Mouse (Mus musculus): ENCODE data around the gene Noxa1. TPM values are rescaled to one million over a fixed set of nuclear protein-coding genes. Genes with fewer than 3 reads are reported as not detected.

Gene Noxa1
- not detected in 2 replicates for total RNA-seq (2014; fragmentation: Nextera tagmentation)
- total RNA-seq (2017) = 1.1 TPM in 1 of 2 replicates, not detected in the other

DNA sequence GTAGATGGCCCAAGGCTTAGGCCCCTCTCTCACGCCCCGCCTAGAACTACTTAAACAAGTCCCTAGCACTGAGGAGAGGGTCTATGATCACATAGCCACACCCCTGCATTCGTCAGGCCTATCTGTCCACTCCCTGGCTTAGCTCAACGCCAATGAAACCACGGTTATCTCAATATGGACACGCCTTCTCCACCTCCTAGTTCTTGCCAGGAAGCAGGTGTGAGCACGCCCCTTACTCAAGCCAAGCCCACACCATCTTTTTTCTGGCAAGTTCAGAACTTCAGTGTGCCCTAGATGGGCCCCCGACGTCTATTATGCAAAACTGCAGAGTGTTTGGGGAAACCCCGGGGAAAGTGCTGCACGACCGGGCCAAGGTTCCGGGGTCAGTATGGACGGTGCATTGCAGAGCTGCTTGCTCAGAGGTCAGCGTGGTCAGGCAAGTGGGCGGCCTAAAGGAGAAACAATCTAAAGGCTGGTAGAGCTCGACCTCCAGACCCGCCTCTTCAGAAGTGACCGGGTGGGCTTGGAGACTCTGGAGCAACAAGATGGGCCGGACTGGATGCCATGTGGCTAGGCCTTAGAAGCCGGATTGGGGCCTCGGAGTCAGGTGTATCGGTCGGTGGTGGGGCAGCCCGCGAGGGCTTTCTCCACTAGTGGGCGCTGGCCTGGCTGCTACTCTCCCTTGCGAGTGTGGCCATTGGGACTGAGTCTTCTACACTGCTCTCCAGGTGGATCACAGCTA lies at the start of gene Noxa1:
Gene Noxa1 (minus strand): TSS at position 41 of the 742 bp plus-strand sequence.
- ATAC-seq (replicated peaks; ENCODE audit: low FRiP score, low TSS enrichment, poor library complexity, severe bottlenecking) = peak; percentile 51

GRCm38 (mm10) chr2:25141921-25142320 lies 47.0 kb upstream of the Noxa1 start:
- no peak for ATAC-seq (replicated peaks; ENCODE audit: low FRiP score, low TSS enrichment, poor library complexity, severe bottlenecking)

DNA sequence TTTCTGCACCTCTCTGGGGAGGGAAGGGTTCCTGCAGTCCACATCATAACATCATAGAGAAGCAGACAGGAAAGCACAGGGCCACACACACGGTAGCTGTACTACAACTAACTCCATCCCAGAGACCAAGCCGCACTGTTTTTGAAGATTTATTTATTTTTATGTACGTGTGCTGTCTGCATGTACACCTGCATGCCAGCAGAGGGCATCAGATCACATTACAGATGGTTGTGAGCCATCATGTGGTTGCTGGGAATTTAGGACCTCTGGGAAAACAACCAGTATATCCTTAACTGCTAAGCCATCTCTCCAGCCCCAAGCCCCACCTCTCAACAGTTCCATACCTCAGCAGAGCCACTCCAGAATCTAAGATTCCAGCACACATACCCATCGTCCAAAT lies 46.2 kb upstream of the Noxa1 start:
- no peak for ATAC-seq (replicated peaks; ENCODE audit: low FRiP score, low TSS enrichment, poor library complexity, severe bottlenecking)

GRCm38 (mm10) chr2:25137832-25138231 lies 42.9 kb upstream of the Noxa1 start:
- peak; percentile 98 for ATAC-seq (replicated peaks; ENCODE audit: low FRiP score, low TSS enrichment, poor library complexity, severe bottlenecking)

GRCm38 (mm10) chr2:25131601-25132000 lies 36.7 kb upstream of the Noxa1 start:
- peak; percentile 81 for ATAC-seq (replicated peaks; ENCODE audit: low FRiP score, low TSS enrichment, poor library complexity, severe bottlenecking)

- no peak for ATAC-seq (replicated peaks; ENCODE audit: low FRiP score, low TSS enrichment, poor library complexity, severe bottlenecking)
Observed at GRCm38 (mm10) chr2:25128072-25128471, 33.1 kb upstream of the Noxa1 start.

GRCm38 (mm10) chr2:25127206-25127605 lies 32.3 kb upstream of the Noxa1 start:
- peak; percentile 62 for ATAC-seq (replicated peaks; ENCODE audit: low FRiP score, low TSS enrichment, poor library complexity, severe bottlenecking)

GRCm38 (mm10) chr2:25126011-25127010 lies 31.4 kb upstream of the Noxa1 start:
- no peak for ATAC-seq (replicated peaks; ENCODE audit: low FRiP score, low TSS enrichment, poor library complexity, severe bottlenecking)

DNA sequence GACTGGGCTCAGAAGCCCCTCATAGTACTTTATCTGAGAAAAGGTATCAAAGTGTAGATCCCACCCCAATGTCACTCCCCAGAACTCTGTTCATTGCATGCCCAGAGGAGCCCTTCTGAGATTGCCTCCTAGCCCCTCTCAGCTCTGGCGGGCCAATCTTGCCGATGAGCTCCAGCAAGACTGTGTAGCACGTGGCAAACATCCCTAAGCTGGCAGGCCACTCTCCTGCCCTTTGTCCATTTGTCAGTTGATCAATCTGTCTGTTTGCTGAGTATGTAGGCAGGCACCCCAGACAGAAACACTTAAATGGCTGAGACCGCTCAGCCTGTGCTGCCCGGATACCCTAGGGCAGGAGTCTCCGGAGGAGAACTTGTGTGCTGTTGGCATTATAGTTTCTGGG lies 30.2 kb upstream of the Noxa1 start:
- ATAC-seq (replicated peaks; ENCODE audit: low FRiP score, low TSS enrichment, poor library complexity, severe bottlenecking) = no peak

GRCm38 (mm10) chr2:25124411-25124810 lies 29.5 kb upstream of the Noxa1 start:
- ATAC-seq (replicated peaks; ENCODE audit: low FRiP score, low TSS enrichment, poor library complexity, severe bottlenecking) = no peak

- 0 out of 2 replicates have a peak, but pooled peaks have one; percentile 19 for ATAC-seq (replicated peaks; ENCODE audit: low FRiP score, low TSS enrichment, poor library complexity, severe bottlenecking)
Observed at GRCm38 (mm10) chr2:25123527-25123926, 28.6 kb upstream of the Noxa1 start.

GRCm38 (mm10) chr2:25122666-25123065 lies 27.7 kb upstream of the Noxa1 start:
- ATAC-seq (replicated peaks; ENCODE audit: low FRiP score, low TSS enrichment, poor library complexity, severe bottlenecking) = no peak

- no peak for ATAC-seq (replicated peaks; ENCODE audit: low FRiP score, low TSS enrichment, poor library complexity, severe bottlenecking)
Observed at GRCm38 (mm10) chr2:25120963-25121362, 26.0 kb upstream of the Noxa1 start.

DNA sequence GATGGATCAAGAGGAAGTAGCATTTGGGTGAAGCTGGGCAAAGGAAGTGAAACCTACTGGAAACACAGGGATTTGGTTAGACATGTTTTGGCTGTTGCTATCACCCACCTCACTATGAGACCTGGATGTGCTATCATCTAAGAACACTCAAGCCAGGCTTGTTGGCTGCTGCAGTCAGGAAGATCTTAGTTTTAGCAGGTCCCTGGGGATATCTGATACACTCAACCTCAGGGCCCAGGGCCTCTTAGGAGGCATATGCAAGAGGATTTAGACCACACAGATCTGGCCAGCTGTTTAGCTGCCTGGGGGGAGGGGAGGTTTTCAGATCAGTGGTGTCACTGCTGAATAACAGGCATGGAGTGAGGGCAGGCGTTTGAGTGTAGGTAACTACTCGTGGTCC lies 20.5 kb upstream of the Noxa1 start:
- ATAC-seq (replicated peaks; ENCODE audit: low FRiP score, low TSS enrichment, poor library complexity, severe bottlenecking) = peak; percentile 85

GRCm38 (mm10) chr2:25114308-25114707 lies 19.4 kb upstream of the Noxa1 start:
- ATAC-seq (replicated peaks; ENCODE audit: low FRiP score, low TSS enrichment, poor library complexity, severe bottlenecking) = no peak

DNA sequence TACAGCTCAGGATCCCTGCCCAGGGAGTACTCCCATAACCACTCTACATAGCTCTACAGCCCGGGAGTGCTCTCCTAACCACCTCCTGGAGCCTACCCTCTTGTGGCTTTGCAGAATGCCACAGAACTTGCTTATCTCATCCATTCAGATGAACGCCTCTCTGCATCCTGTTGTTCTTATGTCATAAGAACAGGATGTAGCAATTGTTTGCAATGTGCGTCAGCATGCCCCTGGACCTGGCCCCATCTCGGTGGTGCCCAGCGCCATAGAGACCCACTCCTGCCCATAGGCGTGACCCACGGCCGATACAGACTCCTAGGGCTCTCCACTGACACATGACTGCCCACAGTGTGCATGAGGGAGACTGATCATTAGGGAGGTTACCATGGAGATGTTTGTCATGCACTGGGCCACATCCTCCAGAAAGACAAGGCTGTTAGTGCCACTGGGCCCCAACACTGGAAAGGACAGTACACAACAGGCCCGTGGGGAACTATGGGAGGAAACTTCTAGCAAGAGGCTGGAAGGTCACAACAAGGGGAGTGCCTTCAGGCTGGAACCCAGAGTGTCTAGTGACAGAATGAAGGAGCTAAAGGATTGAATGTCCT lies 16.3 kb upstream of the Noxa1 start:
- ATAC-seq (replicated peaks; ENCODE audit: low FRiP score, low TSS enrichment, poor library complexity, severe bottlenecking) = peak; percentile 77

DNA sequence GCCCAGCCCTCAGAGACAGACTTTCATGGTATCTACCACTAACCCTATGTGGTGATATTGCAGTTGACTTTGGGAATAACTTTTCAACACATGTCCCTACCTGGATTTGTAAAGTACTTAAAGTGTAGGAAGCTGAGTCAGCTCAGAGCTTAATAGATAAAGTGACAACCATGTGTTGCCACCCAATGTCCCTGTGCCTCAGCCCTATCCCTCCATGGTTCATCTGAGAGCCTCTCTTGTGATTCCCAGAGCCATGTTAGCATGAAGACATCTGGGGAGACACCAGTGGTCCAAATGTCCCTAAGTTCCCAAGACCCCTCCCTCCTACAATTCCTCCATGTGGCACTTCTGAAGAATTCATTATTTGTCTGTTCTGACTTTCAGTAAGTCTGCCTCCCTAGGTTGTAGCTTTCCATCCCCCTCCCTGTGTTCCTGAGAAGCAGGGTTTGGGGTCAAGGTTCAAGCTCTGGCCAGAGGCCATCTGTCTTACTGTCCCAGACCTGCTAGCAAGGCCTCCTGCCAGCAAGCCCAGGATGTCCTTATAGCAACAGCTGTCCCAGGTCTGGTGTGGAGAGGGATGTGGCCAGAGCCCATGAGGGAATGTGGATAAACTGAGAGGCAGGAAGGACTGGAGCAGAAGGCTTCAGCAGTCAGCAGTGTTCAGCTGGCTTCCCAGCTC lies 15.7 kb upstream of the Noxa1 start:
- no peak for ATAC-seq (replicated peaks; ENCODE audit: low FRiP score, low TSS enrichment, poor library complexity, severe bottlenecking)

- ATAC-seq (replicated peaks; ENCODE audit: low FRiP score, low TSS enrichment, poor library complexity, severe bottlenecking) = no peak
Observed at GRCm38 (mm10) chr2:25109487-25109886, 14.5 kb upstream of the Noxa1 start.

DNA sequence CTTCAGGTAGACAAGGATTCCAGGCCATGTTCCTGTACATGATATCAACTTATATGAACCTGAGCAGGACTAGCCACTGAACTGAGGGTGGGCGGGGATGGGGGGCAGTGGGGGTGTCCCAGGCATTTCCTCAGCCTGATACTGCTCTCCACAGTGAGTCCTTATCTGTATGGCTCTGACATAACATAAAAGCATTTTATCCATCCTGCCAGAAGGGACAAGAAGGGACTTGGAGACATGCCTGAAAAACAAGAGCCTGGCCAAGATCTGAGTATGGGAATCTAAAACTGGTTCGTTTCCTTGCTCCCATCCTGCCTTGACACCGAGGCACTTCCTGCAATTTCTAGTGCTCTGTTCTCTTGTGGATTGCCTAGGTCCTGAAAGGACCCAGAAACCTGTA lies 11.1 kb upstream of the Noxa1 start:
- ATAC-seq (replicated peaks; ENCODE audit: low FRiP score, low TSS enrichment, poor library complexity, severe bottlenecking) = peak; percentile 77
